Mouse (Mus musculus): ENCODE measurements around the gene Vmn2r11. TPM values are rescaled to one million over a fixed set of nuclear protein-coding genes. Genes with fewer than 3 reads are reported as not detected.
"Not testable (repeated sequence)": the region's sequence is repeated elsewhere in the genome, so short reads cannot be mapped to it uniquely, and the experiment has no call there.

Gene Vmn2r11
- not detected in 2 replicates for polyA plus RNA-seq (2014; fragmentation: Nextera tagmentation; extraction: Ambion mirVana)

DNA sequence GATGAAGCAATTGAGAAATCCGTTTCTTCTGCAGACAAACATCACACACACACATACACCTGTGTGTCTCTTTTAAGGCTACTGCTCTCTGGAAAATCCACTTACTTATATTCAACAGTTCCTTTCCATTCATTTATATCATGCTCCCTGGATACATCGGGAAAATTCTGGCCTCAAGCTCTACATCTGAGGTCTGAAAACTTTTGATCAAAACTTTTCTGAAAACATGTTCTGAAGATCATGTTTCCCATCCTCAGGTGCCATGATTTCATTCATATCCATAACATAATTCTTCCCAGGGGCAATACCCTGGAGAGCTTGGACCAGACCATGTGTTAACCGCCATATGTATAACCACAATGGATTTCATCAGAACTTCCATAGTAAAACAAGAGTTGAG, at the start of gene Vmn2r11:
Vmn2r11 (minus strand) TSS at position 101 of the 400 bp plus-strand sequence.
- 82% methylated on average over 3 of the region's 3 CpGs for WGBS
- ATAC-seq (ENCODE audit: insufficient number of reproducible peaks, low FRiP score, low TSS enrichment, low read depth), result not testable (repeated sequence)

DNA sequence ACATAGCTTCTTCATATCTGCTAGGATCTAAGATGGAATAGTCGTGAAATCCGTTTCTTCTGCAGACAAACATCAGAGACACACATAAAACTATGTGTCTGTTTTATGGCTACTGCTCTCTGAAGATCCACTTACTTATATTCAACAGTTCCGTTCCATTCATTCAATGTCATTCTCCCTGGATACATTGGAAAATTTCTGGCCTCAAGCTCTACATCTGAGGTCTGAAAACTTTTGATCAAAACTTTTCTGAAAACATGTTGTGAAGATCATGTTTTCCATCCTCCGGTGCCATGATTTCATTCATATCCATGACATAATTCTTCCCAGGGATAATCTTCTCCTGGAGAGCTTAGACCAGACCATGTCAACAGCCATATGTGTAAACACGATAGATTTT, 38.5 kb upstream of the Vmn2r11 start, which contains the start of gene Vmn2r12:
Vmn2r12 (minus strand) TSS at position 101 of the 400 bp plus-strand sequence.
- 93% methylated on average over 5 of the region's 5 CpGs for WGBS
- not testable (repeated sequence) for H3K4me1 ChIP-seq (ENCODE audit: control insufficient read depth, insufficient read depth, low read length); H3K9ac ChIP-seq (ENCODE audit: low read length); H3K36me3 ChIP-seq (ENCODE audit: control insufficient read depth, insufficient read depth, low read length); H3K4me3 ChIP-seq (ENCODE audit: low read depth, low read length); H3K27ac ChIP-seq (replicated peaks; ENCODE audit: low read depth, low read length); DNase-seq (ENCODE audit: low spot score); H3K9me3 ChIP-seq (ENCODE audit: control insufficient read depth, low read length); ATAC-seq (ENCODE audit: insufficient number of reproducible peaks, low FRiP score, low TSS enrichment, low read depth); H3K27me3 ChIP-seq (ENCODE audit: control insufficient read depth, insufficient read depth, low read length); H3K4me2 ChIP-seq (ENCODE audit: low read depth, severe bottlenecking)

More for the DNA sequence above, at the start of gene Vmn2r11:
- H3K27ac ChIP-seq (replicated peaks; ENCODE audit: low read depth, low read length); H3K9me3 ChIP-seq (ENCODE audit: control insufficient read depth, low read length); H3K27me3 ChIP-seq (ENCODE audit: control insufficient read depth, insufficient read depth, low read length); H3K9ac ChIP-seq (ENCODE audit: low read length); H3K4me3 ChIP-seq (ENCODE audit: low read depth, low read length); H3K4me1 ChIP-seq (ENCODE audit: control insufficient read depth, insufficient read depth, low read length); H3K4me2 ChIP-seq (ENCODE audit: low read depth, severe bottlenecking); DNase-seq (ENCODE audit: low spot score); H3K36me3 ChIP-seq (ENCODE audit: control insufficient read depth, insufficient read depth, low read length): not testable (repeated sequence)

DNA sequence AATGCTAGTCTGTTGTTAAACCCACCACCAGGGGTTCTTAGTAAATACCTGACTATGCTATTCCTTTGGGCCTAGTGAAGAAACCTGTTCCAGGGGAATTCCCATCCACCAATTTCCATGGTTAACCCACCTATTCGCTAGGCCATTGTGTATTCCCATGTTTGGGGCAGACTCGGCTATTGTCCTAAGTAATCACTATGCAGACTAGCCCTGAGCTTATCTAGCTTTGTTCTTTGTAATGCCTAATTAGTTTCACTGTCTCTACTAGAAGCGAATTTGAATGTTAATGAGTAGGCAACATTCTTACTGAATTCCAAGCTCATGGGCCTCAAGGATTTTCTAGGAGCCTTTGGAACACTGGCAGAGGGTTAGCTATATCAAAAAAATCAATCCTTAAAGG, 37.1 kb upstream of the Vmn2r11 start:
- not testable (repeated sequence) for H3K27ac ChIP-seq (replicated peaks; ENCODE audit: low read depth, low read length); H3K27me3 ChIP-seq (ENCODE audit: control insufficient read depth, insufficient read depth, low read length); ATAC-seq (ENCODE audit: insufficient number of reproducible peaks, low FRiP score, low TSS enrichment, low read depth); H3K36me3 ChIP-seq (ENCODE audit: control insufficient read depth, insufficient read depth, low read length); H3K9me3 ChIP-seq (ENCODE audit: control insufficient read depth, low read length); H3K4me2 ChIP-seq (ENCODE audit: low read depth, severe bottlenecking); H3K4me1 ChIP-seq (ENCODE audit: control insufficient read depth, insufficient read depth, low read length); H3K4me3 ChIP-seq (ENCODE audit: low read depth, low read length); DNase-seq (ENCODE audit: low spot score); H3K9ac ChIP-seq (ENCODE audit: low read length)
- 80% methylated on average over 3 of the region's 3 CpGs for WGBS

DNA sequence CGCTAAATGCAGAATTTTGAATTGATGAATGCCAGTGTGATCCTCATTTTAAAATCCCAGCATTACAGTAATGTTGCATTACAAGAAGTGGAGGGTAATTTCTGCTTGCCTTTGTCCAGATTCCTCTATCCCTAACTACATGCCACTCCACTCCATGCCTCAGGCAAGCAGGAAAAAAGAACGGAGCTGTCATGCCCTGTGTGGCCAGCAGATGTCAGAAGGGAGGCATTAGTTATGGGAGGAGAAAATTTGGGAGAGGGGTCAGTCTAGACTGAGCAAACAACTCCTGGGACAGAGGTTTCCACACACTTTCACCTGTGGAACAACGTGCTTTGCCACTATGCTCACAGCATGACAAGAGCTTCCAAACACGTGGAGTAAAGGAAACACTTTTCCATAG, 12.6 kb upstream of the Vmn2r11 start:
- DNase-seq (ENCODE audit: low spot score); H3K9ac ChIP-seq (ENCODE audit: low read length); H3K4me3 ChIP-seq (ENCODE audit: low read depth, low read length); H3K9me3 ChIP-seq (ENCODE audit: control insufficient read depth, low read length); H3K4me2 ChIP-seq (ENCODE audit: low read depth, severe bottlenecking); H3K27ac ChIP-seq (replicated peaks; ENCODE audit: low read depth, low read length); H3K4me1 ChIP-seq (ENCODE audit: control insufficient read depth, insufficient read depth, low read length); H3K27me3 ChIP-seq (ENCODE audit: control insufficient read depth, insufficient read depth, low read length); H3K36me3 ChIP-seq (ENCODE audit: control insufficient read depth, insufficient read depth, low read length); ATAC-seq (ENCODE audit: insufficient number of reproducible peaks, low FRiP score, low TSS enrichment, low read depth): not testable (repeated sequence)
- 47% methylated on average over 4 of the region's 4 CpGs for WGBS

DNA sequence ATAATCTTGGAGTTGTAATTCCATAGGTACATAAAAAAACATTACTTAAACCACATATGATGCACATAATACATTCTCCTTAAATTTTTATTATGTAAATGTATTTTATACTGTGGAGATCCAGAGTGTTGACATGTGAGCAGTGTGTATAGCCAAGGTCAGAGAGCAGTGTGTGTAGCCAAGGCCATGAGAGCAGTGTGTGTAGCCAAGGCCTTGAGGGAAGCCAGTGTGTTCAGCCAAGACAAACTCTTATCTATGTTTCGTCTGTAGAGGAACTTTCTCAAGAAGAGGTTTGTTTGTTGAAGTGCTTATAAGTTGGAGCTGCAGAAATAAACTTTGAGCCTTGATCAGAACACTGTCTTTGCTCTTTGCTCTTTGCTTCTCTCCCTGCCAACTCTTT, 4.1 kb downstream of the Vmn2r11 start:
- Histone ChIP-seq H3K36me3 (ENCODE audit: control insufficient read depth, insufficient read depth, low read length) (no peaks in the 10 kb centered on the region), H3K9ac (ENCODE audit: low read length) (no peak overlapping the region), H3K9me3 (ENCODE audit: control insufficient read depth, low read length) (no peaks in the 10 kb centered on the region), H3K4me2 (ENCODE audit: low read depth, severe bottlenecking) (no peak overlapping the region), H3K4me1 (ENCODE audit: control insufficient read depth, insufficient read depth, low read length) (no peaks in the 10 kb centered on the region), H3K4me3 (ENCODE audit: low read depth, low read length) (no peak overlapping the region), H3K27ac (replicated peaks; ENCODE audit: low read depth, low read length) (no peak overlapping the region), H3K27me3 (ENCODE audit: control insufficient read depth, insufficient read depth, low read length) (no peaks in the 10 kb centered on the region)
- DNase-seq (ENCODE audit: low spot score), result no peak
- no peak for ATAC-seq (ENCODE audit: insufficient number of reproducible peaks, low FRiP score, low TSS enrichment, low read depth)
- WGBS, result 78% methylated on average over 1 of the region's 1 CpGs

DNA sequence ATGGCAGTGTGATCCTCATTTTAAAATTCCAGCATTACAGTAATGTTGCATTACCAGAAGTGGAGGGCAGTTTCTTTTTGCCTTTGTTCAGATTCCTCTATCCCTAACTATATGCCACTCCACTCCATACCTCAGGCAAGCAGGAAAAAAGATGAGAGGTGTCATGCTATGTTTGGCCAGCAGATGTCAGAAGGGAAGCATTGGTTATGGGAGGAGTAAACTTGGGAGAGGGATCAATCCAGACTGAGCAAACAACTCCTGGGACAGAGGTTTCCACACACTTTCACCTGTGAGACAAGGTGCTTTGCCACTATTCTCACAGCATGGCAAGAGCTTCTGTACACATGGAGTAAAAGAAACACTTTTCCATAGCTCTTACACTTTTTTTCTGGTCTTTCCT, 26.8 kb downstream of the Vmn2r11 start:
- ATAC-seq (ENCODE audit: insufficient number of reproducible peaks, low FRiP score, low TSS enrichment, low read depth), result no peak
- no peaks in the 10 kb centered on the region for H3K36me3 ChIP-seq (ENCODE audit: control insufficient read depth, insufficient read depth, low read length)
- no peaks in the 10 kb centered on the region for H3K4me1 ChIP-seq (ENCODE audit: control insufficient read depth, insufficient read depth, low read length)
- no peaks in the 10 kb centered on the region for H3K27me3 ChIP-seq (ENCODE audit: control insufficient read depth, insufficient read depth, low read length)
- H3K9me3 ChIP-seq (ENCODE audit: control insufficient read depth, low read length), result no peaks in the 10 kb centered on the region; the same call in 1 of the 2 replicates
- no peak overlapping the region for H3K9ac ChIP-seq (ENCODE audit: low read length)
- DNase-seq (ENCODE audit: low spot score), result no peak
- no peak overlapping the region for H3K4me3 ChIP-seq (ENCODE audit: low read depth, low read length)
- no peak overlapping the region for H3K27ac ChIP-seq (replicated peaks; ENCODE audit: low read depth, low read length)
- no peak overlapping the region for H3K4me2 ChIP-seq (ENCODE audit: low read depth, severe bottlenecking)

DNA sequence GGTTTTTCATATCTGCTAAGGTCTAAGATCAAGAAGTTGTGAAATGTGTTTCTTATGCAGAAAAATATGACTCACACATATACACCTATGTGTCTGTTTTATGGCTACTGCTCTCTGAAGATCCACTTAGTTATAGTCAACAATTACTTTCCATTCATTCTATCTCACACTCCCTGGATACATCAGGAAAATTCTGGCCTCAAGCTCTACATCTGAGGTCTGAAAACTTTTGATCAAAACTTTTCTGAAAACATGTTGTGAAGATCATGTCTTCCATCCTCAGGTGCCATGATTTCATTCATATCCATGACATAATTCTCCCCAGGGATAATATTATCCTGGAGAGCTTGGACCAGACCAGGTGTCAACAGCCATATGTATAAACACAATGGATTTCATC, 52.9 kb downstream of the Vmn2r11 start, which contains the start of gene Vmn2r10:
Vmn2r10 (minus strand) TSS at position 101 of the 400 bp plus-strand sequence.
- not testable (repeated sequence) for H3K9ac ChIP-seq (ENCODE audit: low read length); DNase-seq (ENCODE audit: low spot score); H3K27me3 ChIP-seq (ENCODE audit: control insufficient read depth, insufficient read depth, low read length); H3K27ac ChIP-seq (replicated peaks; ENCODE audit: low read depth, low read length); ATAC-seq (ENCODE audit: insufficient number of reproducible peaks, low FRiP score, low TSS enrichment, low read depth); H3K4me3 ChIP-seq (ENCODE audit: low read depth, low read length); H3K9me3 ChIP-seq (ENCODE audit: control insufficient read depth, low read length); H3K4me1 ChIP-seq (ENCODE audit: control insufficient read depth, insufficient read depth, low read length); H3K36me3 ChIP-seq (ENCODE audit: control insufficient read depth, insufficient read depth, low read length); H3K4me2 ChIP-seq (ENCODE audit: low read depth, severe bottlenecking)

Other genes with a start within 250 kb of the Vmn2r11 start
- gene Vmn2r9, start 207.0 kb downstream of the Vmn2r11 start, polyA plus RNA-seq (2014; fragmentation: Nextera tagmentation; extraction: Ambion mirVana), result not detected in 2 replicates
- not detected in 2 replicates for gene Vmn2r10, start 53.0 kb downstream of the Vmn2r11 start, polyA plus RNA-seq (2014; fragmentation: Nextera tagmentation; extraction: Ambion mirVana)
- gene Vmn2r12, start 38.4 kb upstream of the Vmn2r11 start, polyA plus RNA-seq (2014; fragmentation: Nextera tagmentation; extraction: Ambion mirVana), result not detected in 2 replicates
- gene Vmn2r13, start 132.6 kb upstream of the Vmn2r11 start, polyA plus RNA-seq (2014; fragmentation: Nextera tagmentation; extraction: Ambion mirVana), result not detected in 2 replicates
- not detected in 2 replicates for gene Vmn2r14, start 165.1 kb upstream of the Vmn2r11 start, polyA plus RNA-seq (2014; fragmentation: Nextera tagmentation; extraction: Ambion mirVana)
- gene Vmn2r15, start 238.1 kb upstream of the Vmn2r11 start, polyA plus RNA-seq (2014; fragmentation: Nextera tagmentation; extraction: Ambion mirVana), result not detected in 2 replicates

Data from limb, embryonic 11.5 days (tissue).